Mouse (Mus musculus) heart, embryonic 11.5 days (tissue): ENCODE results near the gene Cpne9. TPM values are rescaled to one million over a fixed set of nuclear protein-coding genes. Genes with fewer than 3 reads are reported as not detected.
A peak's percentile ranks its signal among the peaks of the same experiment; 100 is the strongest.

ENCODE experiments used
- ATAC-seq: fragments of 200-750 bp; cut with Nextera tagmentation; replicated peaks from 2 replicates; pipeline ENCODE4 v1.8.0; 2017; ENCODE audit warnings: moderate library complexity; ENCODE audit not compliant: insufficient number of reproducible peaks, low FRiP score, low TSS enrichment
- H3K27ac ChIP-seq: fragments of 300-500 bp; sonication (generic); 2 replicates; pipeline ENCODE4 v1.5.1; 2014; ENCODE audit warnings: mild to moderate bottlenecking, low read depth, low read length
- H3K27me3 ChIP-seq: fragments of 300-500 bp; sonication (generic); 2 replicates; pipeline ENCODE4 v1.6.1; 2014; ENCODE audit warnings: mild to moderate bottlenecking, low read length, mixed read lengths; ENCODE audit not compliant: control insufficient read depth, insufficient read depth
- H3K36me3 ChIP-seq: fragments of 300-500 bp; sonication (generic); 2 replicates; pipeline ENCODE4 v1.6.1; 2014; ENCODE audit warnings: mild to moderate bottlenecking, low read length, moderate library complexity, mixed read lengths; ENCODE audit not compliant: control insufficient read depth, insufficient read depth
- H3K4me1 ChIP-seq: fragments of 300-500 bp; sonication (generic); 2 replicates; pipeline ENCODE4 v1.6.1; 2014; ENCODE audit warnings: low read length; ENCODE audit not compliant: control insufficient read depth, insufficient read depth
- H3K4me2 ChIP-seq: fragments of 300-500 bp; sonication (generic); 2 replicates; pipeline ENCODE4 v1.6.1; 2014; ENCODE audit warnings: mild to moderate bottlenecking, moderate library complexity
- H3K4me3 ChIP-seq: fragments of 300-500 bp; sonication (generic); 2 replicates; pipeline ENCODE4 v1.5.1; 2014; ENCODE audit warnings: low read depth, low read length
- H3K9ac ChIP-seq: fragments of 300-500 bp; sonication (generic); 2 replicates; pipeline ENCODE4 v1.6.1; 2014; ENCODE audit warnings: mild to moderate bottlenecking, low read depth, low read length, moderate library complexity
- H3K9me3 ChIP-seq: fragments of 300-500 bp; sonication (generic); replicated peaks from 2 replicates; pipeline ENCODE4 v1.6.1; 2016; ENCODE audit warnings: low read length; ENCODE audit not compliant: control insufficient read depth
- WGBS: fragments of 180-500 bp; shearing (Covaris S2); extraction: QIAGEN DNeasy Blood & Tissue Kit; methylation state at CpG from one replicate; pipeline ENCODE4 v1.1.7; 2014; ENCODE audit not compliant: insufficient replicate concordance; 5-methylcytosine and 5-hydroxymethylcytosine counted together
- polyA plus RNA-seq: library from polyadenylated mRNA; unstranded; fragments of >200 nt; fragmentation: Nextera tagmentation; extraction: Ambion mirVana; gene quantifications from 2 replicates; pipeline ENCODE4 v1.2.1, GENCODE M21; 2014

Cpne9 gene
- 0.11 and 0.15 TPM in 2 replicates for polyA plus RNA-seq

DNA sequence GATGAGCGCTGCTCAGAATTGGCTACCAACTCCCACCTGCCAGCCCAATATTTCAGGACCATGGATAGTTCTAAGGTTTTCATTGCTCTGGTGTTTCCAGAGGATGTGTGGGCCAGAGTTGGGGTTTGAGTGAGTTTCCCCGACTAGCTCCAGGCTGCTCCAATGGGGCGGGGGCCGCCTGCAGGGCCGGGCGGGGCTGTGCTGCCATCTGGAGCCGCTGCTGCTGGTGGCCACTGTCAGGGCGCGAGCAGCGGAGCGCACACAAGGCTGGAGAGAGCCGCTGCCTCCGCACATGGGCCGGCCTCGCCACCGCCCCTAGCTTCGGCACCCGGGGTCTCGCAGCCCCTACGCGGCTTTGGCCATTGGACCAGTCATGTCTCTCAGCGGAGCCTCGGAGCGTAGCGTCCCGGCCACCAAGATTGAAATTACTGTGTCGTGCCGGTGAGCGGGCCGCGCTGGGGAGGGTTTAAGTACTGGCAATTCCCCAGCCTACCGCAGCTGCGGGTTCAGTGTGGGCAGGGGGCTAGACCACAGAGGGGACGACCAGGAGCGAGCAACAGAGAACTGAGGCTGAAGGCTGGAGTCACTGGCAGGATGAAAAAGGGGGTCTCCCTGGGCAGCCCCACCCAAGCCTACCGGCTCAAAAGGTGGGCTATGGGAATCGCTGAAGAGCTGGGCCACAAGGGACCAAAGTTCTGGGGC is at the start of gene Cpne9:
TSS of gene Cpne9 (plus strand) at position 207 of the 702 bp plus-strand sequence.
- 0 out of 2 replicates have a peak, but pooled peaks have one; percentile 18 for ATAC-seq
- peaks cover 43% of the 10 kb centered on the region for H3K27me3 ChIP-seq
- H3K9ac ChIP-seq: no peak within 1 kb of the TSS
- no peak within 1 kb of the TSS for H3K27ac ChIP-seq
- H3K4me1 ChIP-seq: 0 out of 2 replicates have a peak, but pooled peaks cover 4% of the 10 kb centered on the region
- H3K36me3 ChIP-seq: no peaks in the 10 kb centered on the region; the same call in 1 of the 2 replicates
- no peaks in the 10 kb centered on the region for H3K9me3 ChIP-seq
- WGBS: 3% methylated on average over 37 of the region's 37 CpGs
- H3K4me3 ChIP-seq: peak within 1 kb of the TSS; percentile 17
- peak within 1 kb of the TSS; percentile 36 for H3K4me2 ChIP-seq

DNA sequence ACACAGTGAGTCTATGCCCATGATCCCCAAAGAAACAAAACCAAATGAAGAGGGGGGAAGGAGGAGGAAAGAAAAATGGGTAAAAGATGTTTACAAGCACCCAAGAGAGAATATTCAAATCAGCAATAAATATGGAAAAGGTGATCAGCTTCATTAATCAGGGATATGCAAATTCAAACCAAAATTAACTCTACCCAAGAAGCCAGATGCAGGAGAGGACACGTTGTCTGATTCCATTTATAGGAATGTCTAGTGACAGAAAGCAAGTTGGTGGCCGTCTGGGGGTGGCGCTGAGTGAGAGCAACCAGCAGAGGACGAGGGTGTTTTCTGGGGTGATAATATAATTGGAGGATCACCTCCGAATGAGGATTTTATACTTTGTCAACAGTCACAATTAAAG is 47.0 kb upstream of the Cpne9 start:
- no peak for ATAC-seq
- Histone ChIP-seq H3K36me3 (no peaks in the 10 kb centered on the region), H3K4me1 (peaks cover 6% of the 10 kb centered on the region), H3K9me3 (no peaks in the 10 kb centered on the region), H3K4me3 (no peak overlapping the region), H3K4me2 (no peak overlapping the region), H3K27me3 (no peaks in the 10 kb centered on the region), H3K27ac (no peak overlapping the region), H3K9ac (no peak overlapping the region)
- 59% methylated on average over 5 of the region's 5 CpGs for WGBS

DNA sequence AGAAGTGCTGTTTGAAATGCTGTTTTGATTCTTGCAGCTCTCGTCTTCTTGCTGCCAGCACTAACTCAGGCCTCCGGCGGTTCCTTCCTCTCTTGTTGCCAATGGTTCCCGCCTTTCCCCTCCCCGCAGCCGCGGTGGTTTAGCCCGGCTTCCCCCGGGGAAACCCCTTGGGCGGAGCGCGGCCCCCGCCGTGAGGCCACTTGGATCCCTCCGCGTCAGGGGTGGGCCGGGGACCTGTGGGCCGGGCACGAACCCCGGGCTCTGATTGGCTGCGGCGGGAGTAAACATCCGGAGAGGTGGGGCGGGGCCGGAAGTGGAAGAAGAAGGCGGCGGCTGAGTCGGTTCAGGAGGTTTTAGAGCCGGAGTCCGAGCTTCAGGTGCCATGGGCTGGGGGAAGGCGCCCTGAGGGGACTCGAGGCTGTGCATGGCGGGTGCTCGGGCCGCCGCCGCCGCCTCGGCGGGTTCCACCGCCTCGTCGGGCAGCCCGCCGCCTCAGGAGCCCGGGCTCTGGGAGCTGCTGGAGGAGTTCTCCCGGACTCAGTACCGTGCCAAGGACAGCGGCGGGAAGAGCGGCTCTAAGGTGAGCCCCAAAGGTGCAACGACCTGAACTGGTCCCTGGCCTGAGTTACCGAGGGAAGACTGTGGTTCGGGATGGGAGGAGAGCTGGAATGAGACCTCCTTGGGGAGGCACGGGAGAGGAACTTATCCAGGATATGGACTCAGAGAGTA is 44.4 kb upstream of the Cpne9 start, which contains the start of gene Mtmr14:
TSS of gene Mtmr14 (plus strand) at position 302 of the 729 bp plus-strand sequence.
- Histone ChIP-seq H3K4me1 (peaks cover 6% of the 10 kb centered on the region), H3K9me3 (no peaks in the 10 kb centered on the region), H3K9ac (peak within 1 kb of the TSS; percentile 84), H3K27ac (0 out of 2 replicates have a peak within 1 kb of the TSS, but pooled peaks have one; percentile 10), H3K4me2 (peak within 1 kb of the TSS; percentile 91), H3K4me3 (peak within 1 kb of the TSS; percentile 98), H3K36me3 (no peaks in the 10 kb centered on the region), H3K27me3 (no peaks in the 10 kb centered on the region)
- ATAC-seq: peak; percentile 99
- WGBS: under 1% methylated on average over 54 of the region's 55 CpGs

DNA sequence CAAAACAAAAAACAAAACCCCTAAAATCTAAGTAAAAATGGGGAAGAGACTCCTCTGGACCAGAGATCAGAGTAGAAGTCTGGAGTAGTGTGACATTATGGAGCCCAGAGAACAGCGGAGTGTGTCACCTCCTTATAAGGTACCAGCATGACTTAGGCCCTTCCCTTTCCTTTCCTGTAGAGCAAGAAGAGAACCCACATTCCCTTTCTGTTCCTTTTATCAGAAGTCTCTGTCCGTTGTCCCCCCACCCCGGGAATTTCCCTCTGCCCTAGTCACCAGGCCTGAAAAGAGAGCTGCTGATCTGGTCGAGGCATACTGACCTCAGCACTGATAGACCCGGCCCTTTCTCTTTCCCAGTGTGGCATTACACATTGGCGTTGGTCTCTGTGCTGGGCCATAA is 43.7 kb upstream of the Cpne9 start:
- H3K27ac ChIP-seq: no peak overlapping the region
- peaks cover 6% of the 10 kb centered on the region for H3K4me1 ChIP-seq
- WGBS: 16% methylated on average over 6 of the region's 6 CpGs
- no peaks in the 10 kb centered on the region for H3K27me3 ChIP-seq
- no peaks in the 10 kb centered on the region for H3K36me3 ChIP-seq
- peak overlapping the region; percentile 84 for H3K9ac ChIP-seq
- ATAC-seq: no peak
- no peaks in the 10 kb centered on the region for H3K9me3 ChIP-seq
- H3K4me3 ChIP-seq: peak overlapping the region; percentile 98
- H3K4me2 ChIP-seq: peak overlapping the region; percentile 91

DNA sequence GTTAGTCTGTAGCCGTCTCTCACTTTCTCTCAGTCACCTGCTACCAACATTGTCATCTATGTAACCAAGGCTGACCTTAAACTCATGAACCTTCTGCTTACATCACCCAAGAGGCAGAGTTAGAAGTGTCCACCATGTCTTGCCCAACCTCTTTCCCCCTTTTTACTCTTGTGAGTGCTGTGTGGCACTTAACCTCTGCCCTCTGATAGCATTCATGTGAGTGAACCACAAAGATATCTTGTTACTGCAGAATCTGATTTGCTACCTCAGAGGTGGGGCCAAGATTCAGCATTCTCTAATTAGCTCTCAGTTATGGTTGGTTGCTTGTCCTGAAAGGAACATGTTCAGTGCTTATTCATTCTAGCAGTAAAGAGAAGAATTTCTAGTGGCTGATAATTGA is 39.4 kb upstream of the Cpne9 start:
- 70% methylated on average over 1 of the region's 1 CpGs for WGBS
- no peaks in the 10 kb centered on the region for H3K36me3 ChIP-seq
- no peaks in the 10 kb centered on the region for H3K9me3 ChIP-seq
- peaks cover 6% of the 10 kb centered on the region for H3K4me1 ChIP-seq
- no peak overlapping the region for H3K4me2 ChIP-seq
- H3K4me3 ChIP-seq: no peak overlapping the region
- H3K9ac ChIP-seq: no peak overlapping the region
- no peak overlapping the region for H3K27ac ChIP-seq
- no peak for ATAC-seq
- H3K27me3 ChIP-seq: no peaks in the 10 kb centered on the region

DNA sequence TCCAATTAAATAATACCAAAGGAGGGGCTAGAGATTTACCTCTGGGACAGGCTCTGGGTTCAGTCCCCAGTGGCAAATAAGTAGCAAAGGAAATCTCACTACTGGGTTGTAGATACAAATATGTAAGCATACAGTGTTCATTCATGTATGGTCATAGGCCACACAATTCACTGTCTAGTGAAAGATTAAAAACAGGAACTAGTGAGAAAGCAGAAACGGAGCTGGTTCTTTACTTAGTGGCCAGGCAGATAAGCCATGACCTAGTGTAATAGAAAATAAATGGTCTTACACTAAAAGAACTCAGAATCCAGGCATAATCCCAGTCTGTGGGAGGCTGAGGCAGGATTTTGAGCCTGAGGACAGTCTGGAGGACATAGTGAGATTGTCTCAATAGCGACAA is 36.5 kb upstream of the Cpne9 start:
- Histone ChIP-seq H3K36me3 (no peaks in the 10 kb centered on the region; the same call in 1 of the 2 replicates), H3K9me3 (no peaks in the 10 kb centered on the region), H3K9ac (no peak overlapping the region), H3K4me2 (no peak overlapping the region), H3K4me1 (no peaks in the 10 kb centered on the region), H3K27me3 (no peaks in the 10 kb centered on the region), H3K4me3 (no peak overlapping the region), H3K27ac (no peak overlapping the region)
- whole genome bisulfite sequencing: 85% methylated on average over 2 of the region's 2 CpGs
- ATAC-seq: no peak

DNA sequence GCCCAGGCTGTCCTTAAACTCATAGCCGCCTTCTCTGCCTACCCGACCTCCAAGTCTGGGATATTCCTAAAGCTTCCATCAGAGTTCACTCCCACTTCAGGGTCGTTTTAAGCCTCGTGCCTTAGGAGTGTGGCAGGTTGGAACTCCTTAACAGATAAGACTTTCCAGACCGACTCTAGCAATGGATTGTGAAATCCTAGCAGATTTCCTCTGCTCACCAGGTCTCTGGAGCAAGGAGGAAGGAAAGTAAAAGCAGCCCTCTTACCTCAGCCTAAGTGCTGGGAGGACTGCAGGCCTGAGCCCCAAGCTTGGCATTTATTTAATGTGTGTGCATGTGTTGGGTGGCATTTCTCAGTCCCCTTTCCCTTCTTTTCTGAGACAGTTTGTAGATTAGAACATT is 31.3 kb upstream of the Cpne9 start:
- Histone ChIP-seq H3K36me3 (peaks cover 2% of the 10 kb centered on the region), H3K27ac (no peak overlapping the region), H3K9ac (no peak overlapping the region), H3K27me3 (no peaks in the 10 kb centered on the region), H3K4me1 (no peaks in the 10 kb centered on the region), H3K9me3 (no peaks in the 10 kb centered on the region), H3K4me2 (no peak overlapping the region), H3K4me3 (no peak overlapping the region)
- no peak for ATAC-seq
- 76% methylated on average over 5 of the region's 5 CpGs for WGBS

DNA sequence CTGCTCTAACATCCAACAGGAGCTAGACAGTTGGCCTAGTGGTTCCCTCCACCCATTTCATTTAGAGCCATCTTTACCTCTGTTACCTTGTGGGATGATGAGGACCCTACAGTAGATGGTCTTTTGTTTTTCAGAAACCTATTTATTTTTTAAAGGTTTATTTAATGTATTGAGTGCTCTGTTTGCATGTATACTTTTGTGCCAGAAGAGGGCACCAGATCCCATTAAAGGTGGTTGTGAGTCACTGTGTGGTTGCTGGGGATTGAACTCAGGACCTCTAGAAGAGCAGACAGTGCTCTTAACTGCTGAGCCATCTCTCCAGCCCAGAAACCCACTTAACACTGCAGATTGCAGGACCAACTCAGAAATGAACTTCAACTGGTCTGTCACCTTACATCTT is 30.2 kb upstream of the Cpne9 start:
- Histone ChIP-seq H3K4me1 (no peaks in the 10 kb centered on the region), H3K4me2 (no peak overlapping the region), H3K4me3 (no peak overlapping the region), H3K9ac (no peak overlapping the region), H3K27ac (no peak overlapping the region), H3K36me3 (peaks cover 2% of the 10 kb centered on the region), H3K9me3 (no peaks in the 10 kb centered on the region), H3K27me3 (no peaks in the 10 kb centered on the region)
- no peak for ATAC-seq
